Mouse (Mus musculus) B cell, adult 62 days (primary cell): ENCODE results near the gene Mum1. TPM values are rescaled to one million over a fixed set of nuclear protein-coding genes. Genes with fewer than 3 reads are reported as not detected.

Experiments used
- total RNA-seq: library from RNA; stranded (reverse); gene quantifications from 4 replicates; pipeline ENCODE4 v1.2.4, GENCODE M21; 2023

Gene Mum1
- 55.6 to 64.3 TPM (median 56.8 TPM) in 4 replicates for total RNA-seq

DNA sequence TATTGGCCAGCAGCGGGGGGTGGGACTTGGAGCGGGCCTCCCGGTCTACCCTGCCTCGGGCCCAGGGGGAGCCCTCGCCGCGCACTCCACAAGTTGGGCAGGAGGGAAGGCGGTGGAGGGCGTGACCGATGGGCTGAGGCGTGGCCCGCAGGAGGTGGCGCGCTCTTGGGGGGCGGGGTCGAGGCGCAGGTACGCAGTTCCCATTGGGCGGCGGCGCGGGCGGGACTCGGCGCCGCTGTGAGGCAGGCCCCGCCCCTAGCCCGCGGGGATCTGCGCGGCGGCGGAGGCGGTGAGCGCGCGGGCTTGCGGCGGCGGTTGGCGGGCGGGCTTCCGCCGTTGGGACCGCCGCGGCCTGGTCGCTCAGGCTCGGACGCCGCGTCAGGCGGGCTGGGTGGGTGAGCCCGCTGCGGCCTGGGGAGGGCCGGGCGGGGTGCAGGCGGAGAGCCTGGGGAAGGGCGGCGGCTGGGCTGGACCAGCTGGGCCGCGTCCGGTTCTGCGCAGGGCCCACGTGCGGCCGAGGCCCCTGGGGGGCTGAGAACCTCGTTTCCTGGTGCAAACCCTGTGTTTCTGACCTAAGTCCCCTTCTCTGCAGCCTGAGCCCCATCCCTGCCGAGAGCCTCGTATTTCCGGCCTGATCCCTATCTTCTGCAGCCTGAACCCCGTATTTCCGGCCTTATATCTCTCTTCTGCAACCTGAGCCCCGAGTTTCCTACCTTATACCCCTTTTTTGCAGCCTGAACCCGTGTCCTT, at the start of gene Mum1:
Gene Mum1, plus strand, starts transcription at position 19 of the 750 bp plus-strand sequence.

DNA sequence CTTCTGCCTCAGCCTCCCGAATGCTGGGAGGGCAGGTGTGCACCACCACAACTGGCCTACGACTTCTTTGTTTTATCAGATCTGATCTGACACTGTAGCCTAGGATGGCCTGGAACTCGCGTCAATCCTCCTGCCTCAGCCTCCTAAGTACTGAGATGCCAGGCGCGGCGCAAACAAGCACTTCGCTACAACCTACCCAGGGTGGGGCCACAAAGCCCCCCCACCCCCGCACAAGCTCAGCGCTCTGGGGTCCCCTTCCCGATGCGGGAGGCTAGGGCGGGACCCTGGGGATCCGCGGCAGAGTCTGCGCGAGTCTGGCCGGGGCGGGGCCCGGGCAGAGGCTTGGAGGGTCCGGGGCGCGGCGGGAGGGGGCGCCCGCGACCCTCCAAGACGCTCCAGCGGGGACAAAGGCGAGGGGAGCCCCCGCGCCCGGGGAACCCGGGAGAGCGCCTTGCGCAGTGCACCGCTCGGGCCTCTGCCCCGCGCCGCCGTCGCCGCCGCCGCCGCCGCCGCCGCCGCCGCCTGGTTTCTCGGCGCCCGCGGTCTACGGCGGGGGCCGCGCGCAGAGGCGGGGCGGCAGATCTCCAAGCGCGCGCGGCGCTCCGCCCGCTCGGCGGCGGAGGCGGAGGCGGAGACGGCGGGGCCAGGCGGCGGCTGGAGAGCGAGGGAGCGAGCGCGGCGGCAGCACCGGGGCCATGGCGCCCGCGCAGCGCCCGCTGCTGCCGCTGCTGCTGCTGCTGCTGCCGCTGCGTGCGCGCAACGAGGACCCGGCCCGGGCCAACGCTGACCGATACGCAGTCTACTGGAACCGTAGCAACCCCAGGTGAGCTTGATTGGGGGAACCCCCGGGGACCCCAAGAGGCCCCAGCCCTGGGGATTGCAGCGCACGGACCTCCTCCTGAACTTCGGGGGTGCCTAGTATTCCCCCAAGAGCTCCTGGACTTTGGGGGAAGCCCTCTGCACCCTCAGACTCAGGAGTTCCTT, 46.9 kb upstream of the Mum1 start, which contains the start of gene Efna2:
Gene Efna2, plus strand, starts transcription at position 415 of the 984 bp plus-strand sequence.

DNA sequence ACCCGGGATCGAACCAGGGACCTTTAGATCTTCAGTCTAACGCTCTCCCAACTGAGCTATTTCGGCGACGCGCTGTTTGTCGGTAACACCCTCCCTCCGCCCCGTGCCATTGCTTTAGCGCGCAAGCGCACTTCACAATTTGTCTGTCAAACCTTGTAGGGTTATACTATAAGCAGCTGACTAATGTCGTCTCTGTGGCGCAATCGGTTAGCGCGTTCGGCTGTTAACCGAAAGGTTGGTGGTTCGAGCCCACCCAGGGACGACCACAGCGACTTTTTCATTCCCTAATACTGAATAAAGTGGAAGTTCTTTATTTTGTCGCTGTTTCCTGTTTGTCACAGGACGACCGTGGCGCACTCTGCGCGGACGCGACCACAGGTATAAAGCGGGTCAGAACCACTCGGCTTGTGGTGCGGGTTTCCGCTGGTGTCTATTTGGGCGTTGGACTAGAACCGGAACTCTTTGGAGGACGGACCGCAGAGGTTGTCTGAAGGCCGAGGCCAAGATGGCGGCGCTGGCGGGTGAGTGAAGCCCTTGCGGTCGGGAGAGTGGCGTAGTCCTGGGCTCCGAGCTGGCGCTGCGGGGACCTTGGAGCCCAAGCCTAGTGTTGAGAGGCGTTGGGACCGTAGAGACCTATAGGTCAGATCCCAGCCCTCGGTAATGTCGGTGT, 22.9 kb downstream of the Mum1 start, which contains the start of gene Ndufs7:
Gene Ndufs7, plus strand, starts transcription at position 151 of the 670 bp plus-strand sequence.

DNA sequence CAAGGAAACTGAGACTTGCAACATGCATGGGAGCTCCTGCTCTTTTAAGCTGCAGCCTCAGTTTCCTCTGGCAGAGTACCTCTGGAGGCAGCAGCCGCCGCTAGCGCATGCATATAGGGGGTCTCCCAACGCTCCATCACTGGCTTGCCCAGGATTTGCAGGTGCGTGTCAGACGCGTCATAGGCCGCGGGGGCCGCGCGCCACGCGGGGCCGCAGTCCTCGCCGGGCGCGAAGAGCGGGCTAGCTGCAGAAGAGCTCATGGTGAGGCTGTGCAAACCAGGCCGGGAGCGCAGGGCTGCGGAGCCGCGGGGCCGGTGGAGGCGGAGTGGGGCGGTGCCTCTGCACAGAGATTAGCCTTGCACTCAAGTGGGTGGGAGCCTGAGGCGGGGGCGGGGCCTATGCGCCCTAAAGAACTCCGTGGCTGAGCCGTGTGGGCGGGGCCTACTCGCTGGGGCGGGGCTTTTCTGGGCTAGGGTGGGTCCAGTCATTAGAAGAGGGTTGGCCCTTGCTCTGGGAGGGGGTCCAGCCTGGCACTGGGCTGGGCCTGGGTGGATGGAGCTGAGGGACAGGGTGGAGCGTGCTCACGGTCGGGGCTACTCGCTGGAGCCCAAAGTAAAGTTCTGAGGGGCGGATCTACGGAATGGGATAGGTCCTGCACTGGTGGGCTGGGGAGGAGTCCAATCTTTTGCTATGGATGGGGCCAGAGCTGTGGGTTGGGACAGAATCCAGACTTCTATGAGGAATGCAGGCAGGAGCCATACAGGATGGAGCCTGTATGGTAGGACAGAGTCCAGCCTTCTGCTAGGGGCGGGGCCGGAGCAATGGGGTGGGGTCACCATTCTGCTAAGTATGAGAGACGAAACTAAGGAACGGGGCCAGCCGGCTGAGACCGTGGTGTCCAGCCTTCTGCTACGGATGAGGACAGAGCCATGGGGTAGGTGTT, 34.7 kb downstream of the Mum1 start, which contains the start of the genes Gamt and Dazap1:
Gene Gamt, minus strand, starts transcription at position 371 of the 943 bp plus-strand sequence.
Gene Dazap1, plus strand, starts transcription at position 845 of the 943 bp plus-strand sequence.

DNA sequence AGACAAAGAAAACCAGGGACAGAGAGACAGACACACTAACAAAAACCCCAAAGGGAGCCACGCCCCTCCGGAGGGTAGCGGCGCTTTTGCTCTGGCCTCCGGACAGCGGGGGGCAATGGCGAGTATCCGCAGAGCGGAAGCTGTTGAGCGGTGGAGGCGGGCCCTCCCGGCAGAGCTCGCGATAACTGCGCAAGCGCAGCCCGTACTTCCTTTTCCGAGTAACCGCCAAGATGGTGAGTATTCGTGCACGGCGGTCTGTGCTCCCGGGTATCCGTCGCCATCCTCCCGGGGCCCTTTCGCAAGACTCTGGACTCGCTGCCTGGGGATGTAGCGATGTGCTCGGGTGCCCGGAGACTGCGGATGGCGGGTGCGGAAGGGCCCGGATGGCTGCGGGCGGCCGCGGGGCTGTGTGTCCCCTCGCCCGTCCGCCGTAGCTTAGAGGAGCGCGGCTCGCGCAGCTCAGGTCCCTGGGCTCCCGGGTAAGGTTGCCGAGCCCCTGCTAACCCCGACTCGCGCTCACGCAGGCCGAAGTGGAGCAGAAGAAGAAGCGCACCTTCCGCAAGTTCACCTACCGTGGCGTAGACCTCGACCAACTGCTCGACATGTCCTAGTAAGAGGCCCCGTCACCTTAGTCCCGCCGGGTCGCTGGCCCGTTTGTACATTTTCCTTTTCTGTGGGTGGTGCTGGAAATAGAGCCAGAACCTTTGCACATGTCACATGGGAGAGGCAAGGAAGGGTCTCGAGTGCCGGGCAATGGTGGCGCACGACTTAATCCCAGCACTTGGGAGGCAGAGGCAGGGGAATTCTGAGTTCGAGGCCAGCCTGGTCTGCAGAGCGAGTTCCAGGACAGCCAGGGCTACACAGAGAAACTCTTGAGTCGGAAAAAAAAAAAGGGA, 66.3 kb downstream of the Mum1 start, which contains the start of gene Rps15:
Gene Rps15, plus strand, starts transcription at position 203 of the 896 bp plus-strand sequence.

Other genes with a start within 250 kb of the Mum1 start
- gene Tmem259, start 242.1 kb upstream of the Mum1 start, total RNA-seq, result 163 to 175 TPM (median 163 TPM) in 4 replicates
- 329 to 335 TPM (median 331 TPM) in 4 replicates for gene Cnn2, start 237.8 kb upstream of the Mum1 start, total RNA-seq
- gene Abca7, start 229.9 kb upstream of the Mum1 start, total RNA-seq, result 51.7 to 55.6 TPM (median 53.3 TPM) in 4 replicates
- 482 to 540 TPM (median 503 TPM) in 4 replicates for gene Arhgap45, start 209.8 kb upstream of the Mum1 start, total RNA-seq
- gene Polr2e, start 186.6 kb upstream of the Mum1 start, total RNA-seq, result 82.2 to 90.7 TPM (median 85.7 TPM) in 4 replicates
- gene Gpx4, start 179.3 kb upstream of the Mum1 start, total RNA-seq, result 108 to 159 TPM (median 123 TPM) in 4 replicates
- gene Sbno2, start 120.9 kb upstream of the Mum1 start, total RNA-seq, result 116 to 127 TPM (median 121 TPM) in 4 replicates
- gene Stk11, start 110.6 kb upstream of the Mum1 start, total RNA-seq, result 170 to 186 TPM (median 178 TPM) in 4 replicates
- gene Atp5d, start 87.8 kb upstream of the Mum1 start, total RNA-seq, result 168 to 193 TPM (median 182 TPM) in 4 replicates
- gene Cbarp, start 85.6 kb upstream of the Mum1 start, total RNA-seq, result 7.3 to 8.8 TPM (median 7.8 TPM) in 4 replicates
- gene Midn, start 78.2 kb upstream of the Mum1 start, total RNA-seq, result 142 to 170 TPM (median 154 TPM) in 4 replicates
- 214 to 244 TPM (median 231 TPM) in 4 replicates for gene Cirbp, start 60.4 kb upstream of the Mum1 start, total RNA-seq
- gene 1600002K03Rik, start 53.5 kb upstream of the Mum1 start, total RNA-seq, result 12.6 to 18.2 TPM (median 14.1 TPM) in 4 replicates
- not detected in 4 replicates for gene Efna2, start 47.0 kb upstream of the Mum1 start, total RNA-seq
- gene Ndufs7, start 22.7 kb downstream of the Mum1 start, total RNA-seq, result 80.4 to 105 TPM (median 90.1 TPM) in 4 replicates
- 1.7 to 2.7 TPM (median 2.4 TPM) in 4 replicates for gene Gamt, start 34.6 kb downstream of the Mum1 start, total RNA-seq
- 143 to 153 TPM (median 147 TPM) in 4 replicates for gene Dazap1, start 35.1 kb downstream of the Mum1 start, total RNA-seq
- 2,767 to 2,923 TPM (median 2,836 TPM) in 4 replicates for gene Rps15, start 66.0 kb downstream of the Mum1 start, total RNA-seq
- gene Apc2, start 69.5 kb downstream of the Mum1 start, total RNA-seq, result 0.16 to 0.32 TPM (median 0.26 TPM) in 4 replicates
- gene 2310011J03Rik, start 94.1 kb downstream of the Mum1 start, total RNA-seq, result 19.7 to 26.5 TPM (median 23.9 TPM) in 4 replicates
- 0.52 to 1.6 TPM (median 1.2 TPM) in 4 replicates for gene Pcsk4, start 103.1 kb downstream of the Mum1 start, total RNA-seq
- 0.48 TPM in 1 of 4 replicates, not detected in the others for gene Reep6, start 103.5 kb downstream of the Mum1 start, total RNA-seq
- gene Adamtsl5, start 122.0 kb downstream of the Mum1 start, total RNA-seq, result not detected in 4 replicates
- gene Plk5, start 130.0 kb downstream of the Mum1 start, total RNA-seq, result not detected in 4 replicates
- 6.8 to 10.3 TPM (median 7.9 TPM) in 4 replicates for gene Mex3d, start 161.2 kb downstream of the Mum1 start, total RNA-seq
- 92.0 to 97.5 TPM (median 95.4 TPM) in 4 replicates for gene Mbd3, start 173.1 kb downstream of the Mum1 start, total RNA-seq
- gene Uqcr11, start 180.4 kb downstream of the Mum1 start, total RNA-seq, result 62.3 to 65.7 TPM (median 62.6 TPM) in 4 replicates
- gene Tcf3, start 207.2 kb downstream of the Mum1 start, total RNA-seq, result 183 to 210 TPM (median 200 TPM) in 4 replicates